Mouse (Mus musculus) CD4-positive, CD25-positive, alpha-beta regulatory T cell, adult 9 weeks (primary cell): Measurements from ENCODE around the gene Ide. TPM values are rescaled to one million over a fixed set of nuclear protein-coding genes. Genes with fewer than 3 reads are reported as not detected.

Experiments
- polyA plus RNA-seq: library from polyadenylated mRNA; unstranded; fragments of 100-300 nt; shearing (Covaris generic); gene quantifications from one replicate; pipeline ENCODE4 v1.2.1, GENCODE M21; 2017

Ide gene
- 29.9 TPM for polyA plus RNA-seq

GRCm38 (mm10) chr19:37337752-37338151, at the start of gene Ide:
Gene Ide (minus strand): TSS chr19:37337852.

DNA sequence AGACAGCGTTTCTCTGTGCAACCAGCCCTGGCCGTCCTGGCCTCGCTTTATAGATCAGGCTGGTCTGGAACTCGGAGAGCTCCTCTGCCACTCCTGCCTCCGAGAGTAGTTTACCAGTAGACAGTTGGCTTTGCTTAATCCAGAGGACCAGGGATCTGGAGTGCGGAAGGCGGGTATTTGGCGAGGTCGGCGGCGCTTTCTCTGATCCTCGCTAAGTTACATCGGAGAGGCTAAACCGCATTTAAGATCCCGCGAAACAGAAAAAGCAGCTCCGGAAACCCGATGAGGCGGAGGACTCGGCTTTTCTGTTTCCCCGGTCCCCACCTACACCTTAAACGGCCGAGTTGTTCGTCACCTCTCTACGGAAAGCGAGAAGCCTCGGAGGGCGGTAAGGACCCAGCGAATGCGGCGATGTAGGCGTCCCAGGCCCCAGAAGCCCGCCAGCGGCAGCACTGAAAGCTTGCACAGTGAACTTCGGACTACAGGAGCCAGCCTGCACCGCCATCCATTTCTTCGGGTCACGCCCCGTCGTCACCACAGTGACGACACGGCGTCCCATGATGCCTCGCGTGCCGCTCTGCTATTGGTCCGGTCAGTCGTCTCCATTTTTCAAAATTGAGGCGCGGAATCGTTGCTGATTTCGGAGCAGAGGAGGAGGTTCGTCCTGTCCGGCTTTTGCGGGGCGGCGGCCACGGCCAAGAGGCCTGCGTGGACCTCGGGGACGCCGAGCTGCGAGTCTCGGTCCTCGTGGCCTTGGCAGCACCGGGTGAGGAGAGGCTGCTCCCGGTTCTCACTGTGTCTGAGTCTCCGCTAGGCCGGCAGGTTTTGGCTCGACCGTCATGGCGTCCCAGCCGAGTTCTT, 38.3 kb upstream of the Ide start, which contains the start of gene Kif11:
Gene Kif11 (plus strand): TSS at position 649 of the 861 bp plus-strand sequence.

Other genes starting within 250 kb of the Ide start
- 8.8 TPM for gene March5, start 130.3 kb downstream of the Ide start, polyA plus RNA-seq
- gene Cpeb3, start 129.3 kb downstream of the Ide start, polyA plus RNA-seq: not detected
- gene Kif11, start 38.6 kb upstream of the Ide start, polyA plus RNA-seq: 4.4 TPM
- gene Hhex, start 97.0 kb upstream of the Ide start, polyA plus RNA-seq: 0.15 TPM
- gene Exoc6, start 212.6 kb upstream of the Ide start, polyA plus RNA-seq: 44.2 TPM